Mouse (Mus musculus) bone marrow, adult 2 months (tissue): ENCODE data around the gene Cdk14.

Experiments
- CTCF ChIP-seq: fragments of 200-500 bp; IDR thresholded peaks from 2 replicates; pipeline ENCODE4 v1.5.1; 2011; ENCODE audit warnings: low read length, control low read depth; ENCODE audit not compliant: control insufficient read depth, insufficient read depth
- POLR2A ChIP-seq: fragments of 200-500 bp; IDR thresholded peaks from 2 replicates; pipeline ENCODE4 v1.6.1; 2011; ENCODE audit warnings: low read depth, mild to moderate bottlenecking, control low read depth, low read length, borderline replicate concordance; ENCODE audit not compliant: control insufficient read depth

- TF ChIP-seq CTCF (no peak), POLR2A (no peak)
Measured at GRCm38 (mm10) chr5:4761891-4762290, 658.2 kb downstream of the Cdk14 start.
